Mouse (Mus musculus) liver, adult 2 months (tissue): ENCODE data around the gene Sipa1l3. TPM values are rescaled to one million over a fixed set of nuclear protein-coding genes. Genes with fewer than 3 reads are reported as not detected.

Experiments used
- DNase-seq: peaks from one replicate; pipeline ENCODE4 v3.0.0-alpha.2; 2011; ENCODE audit warnings: low read depth, low spot score; ENCODE audit errors: extremely low read depth
- H3K27ac ChIP-seq: fragments of 200-500 bp; replicated peaks from 2 replicates; pipeline ENCODE4 v1.5.1; 2012; ENCODE audit warnings: low read depth, mild to moderate bottlenecking, control low read depth, inconsistent platforms, low read length; ENCODE audit not compliant: insufficient read depth
- H3K27me3 ChIP-seq: fragments of 200-500 bp; 2 replicates; pipeline ENCODE4 v1.6.1; 2012; ENCODE audit warnings: mild to moderate bottlenecking, moderate library complexity, low read length, inconsistent platforms; ENCODE audit not compliant: control insufficient read depth, insufficient read depth
- H3K36me3 ChIP-seq: fragments of 200-500 bp; 2 replicates; pipeline ENCODE4 v1.6.1; 2012; ENCODE audit warnings: low read length, inconsistent platforms; ENCODE audit not compliant: control insufficient read depth, insufficient read depth
- H3K4me1 ChIP-seq: fragments of 200-500 bp; 2 replicates; pipeline ENCODE4 v1.6.1; 2011; ENCODE audit warnings: low read length; ENCODE audit not compliant: control insufficient read depth, insufficient read depth
- H3K4me3 ChIP-seq: fragments of 200-500 bp; 2 replicates; pipeline ENCODE4 v1.5.1; 2011; ENCODE audit warnings: low read depth, mild to moderate bottlenecking, control low read depth, low read length, moderate library complexity; ENCODE audit not compliant: insufficient read depth
- H3K79me2 ChIP-seq: fragments of 200-500 bp; 2 replicates; pipeline ENCODE4 v1.6.1; 2012; ENCODE audit warnings: inconsistent platforms, mild to moderate bottlenecking, low read length, moderate library complexity; ENCODE audit not compliant: control insufficient read depth, insufficient read depth
- H3K9ac ChIP-seq: fragments of 200-500 bp; 2 replicates; pipeline ENCODE4 v1.6.1; 2012; ENCODE audit warnings: low read depth, mild to moderate bottlenecking, control low read depth, inconsistent platforms, low read length
- CTCF ChIP-seq: fragments of 200-500 bp; IDR thresholded peaks from 2 replicates; pipeline ENCODE4 v1.5.1; 2011; ENCODE audit warnings: low read depth, low read length, control low read depth
- POLR2A ChIP-seq: fragments of 200-500 bp; IDR thresholded peaks from 2 replicates; pipeline ENCODE4 v1.6.1; 2011; ENCODE audit warnings: low read length, control low read depth; ENCODE audit not compliant: insufficient read depth; ENCODE audit errors: extremely low read depth
- WGBS: fragments of 180-500 bp; shearing (Covaris S2); methylation state at CpG from one replicate; pipeline ENCODE4 v1.1.7; 2018; 5-methylcytosine and 5-hydroxymethylcytosine counted together
- polyA plus RNA-seq: library from polyadenylated mRNA; depleted of rRNA; stranded (reverse); fragments of >200 nt; gene quantifications from 2 replicates; pipeline ENCODE4 v1.2.3, GENCODE M21; 2012
- total RNA-seq: library from RNA; depleted of rRNA; stranded (reverse); fragments of >200 nt; gene quantifications from 2 replicates; pipeline ENCODE4 v1.2.3, GENCODE M21; 2014

Gene Sipa1l3
- total and polyA plus RNA-seq, 2 experiments = 3.1 to 6.5 TPM

- H3K27ac ChIP-seq = no peak overlapping the region
- H3K27me3 ChIP-seq = no peaks in the 10 kb centered on the region
- no peak for TF ChIP-seq CTCF
- no peak for TF ChIP-seq POLR2A
These were observed 96.6 kb downstream of the Sipa1l3 start for GRCm38 (mm10) chr7:29421909-29422244.

GRCm38 (mm10) chr7:29421240-29421908, 97.1 kb downstream of the Sipa1l3 start:
- TF ChIP-seq POLR2A = no peak
- TF ChIP-seq CTCF = no peak
- Histone ChIP-seq H3K27ac (no peak overlapping the region), H3K27me3 (no peaks in the 10 kb centered on the region), H3K9ac (no peak overlapping the region), H3K4me1 (peaks cover 6% of the 10 kb centered on the region), H3K79me2 (no peaks in the 10 kb centered on the region), H3K36me3 (no peaks in the 10 kb centered on the region), H3K4me3 (no peak overlapping the region)
- DNase-seq = no peak
- 85% methylated on average over 12 of the region's 12 CpGs for WGBS

More at GRCm38 (mm10) chr7:29421909-29422244, 96.6 kb downstream of the Sipa1l3 start:
- H3K4me3 ChIP-seq = no peak overlapping the region
- 89% methylated on average over 3 of the region's 3 CpGs for WGBS
- H3K9ac ChIP-seq = no peak overlapping the region
- no peaks in the 10 kb centered on the region for H3K36me3 ChIP-seq
- DNase-seq = no peak
- H3K4me1 ChIP-seq = peaks cover 6% of the 10 kb centered on the region
- no peaks in the 10 kb centered on the region for H3K79me2 ChIP-seq

GRCm38 (mm10) chr7:29419836-29420235, 98.6 kb downstream of the Sipa1l3 start:
- Histone ChIP-seq H3K9ac (no peak overlapping the region), H3K4me1 (peaks cover 4% of the 10 kb centered on the region), H3K27me3 (no peaks in the 10 kb centered on the region), H3K36me3 (no peaks in the 10 kb centered on the region), H3K4me3 (no peak overlapping the region), H3K79me2 (no peaks in the 10 kb centered on the region), H3K27ac (no peak overlapping the region)
- TF ChIP-seq POLR2A (no peak), CTCF (no peak)
- 78% methylated on average over 4 of the region's 4 CpGs for WGBS
- DNase-seq = no peak

GRCm38 (mm10) chr7:29418231-29418630, 100.2 kb downstream of the Sipa1l3 start:
- Histone ChIP-seq H3K79me2 (no peaks in the 10 kb centered on the region), H3K27me3 (no peaks in the 10 kb centered on the region), H3K36me3 (no peaks in the 10 kb centered on the region), H3K4me1 (peaks cover 4% of the 10 kb centered on the region; the same call in 1 of the 2 replicates), H3K9ac (no peak overlapping the region), H3K4me3 (no peak overlapping the region), H3K27ac (no peak overlapping the region)
- DNase-seq = no peak
- 44% methylated on average over 6 of the region's 6 CpGs for WGBS
- no peak for TF ChIP-seq CTCF
- no peak for TF ChIP-seq POLR2A

- Histone ChIP-seq H3K4me3 (no peak overlapping the region), H3K9ac (no peak overlapping the region), H3K79me2 (no peaks in the 10 kb centered on the region), H3K27me3 (no peaks in the 10 kb centered on the region), H3K36me3 (no peaks in the 10 kb centered on the region), H3K4me1 (peaks cover 4% of the 10 kb centered on the region; the same call in 1 of the 2 replicates), H3K27ac (no peak overlapping the region)
- DNase-seq = no peak
- 65% methylated on average over 8 of the region's 8 CpGs for WGBS
- TF ChIP-seq POLR2A (no peak), CTCF (no peak)
These were observed 100.9 kb downstream of the Sipa1l3 start for GRCm38 (mm10) chr7:29417332-29418069.

GRCm38 (mm10) chr7:29416906-29417305, 101.5 kb downstream of the Sipa1l3 start:
- no peaks in the 10 kb centered on the region for H3K79me2 ChIP-seq
- peak; percentile 21 for DNase-seq
- WGBS = 33% methylated on average over 2 of the region's 2 CpGs
- no peak overlapping the region for H3K9ac ChIP-seq
- H3K27me3 ChIP-seq = no peaks in the 10 kb centered on the region
- H3K36me3 ChIP-seq = no peaks in the 10 kb centered on the region
- no peak overlapping the region for H3K27ac ChIP-seq
- H3K4me3 ChIP-seq = no peak overlapping the region
- TF ChIP-seq POLR2A (no peak), CTCF (no peak)
- peaks cover 4% of the 10 kb centered on the region; the same call in 1 of the 2 replicates for H3K4me1 ChIP-seq
